Mouse (Mus musculus) embryonic facial prominence, embryonic 13.5 days (tissue): ENCODE data around the gene Gpi1. TPM values are rescaled to one million over a fixed set of nuclear protein-coding genes. Genes with fewer than 3 reads are reported as not detected.

Source experiments
- polyA plus RNA-seq: library from polyadenylated mRNA; unstranded; fragments of >200 nt; fragmentation: Nextera tagmentation; extraction: Ambion mirVana; gene quantifications from 2 replicates; pipeline ENCODE4 v1.2.1, GENCODE M21; 2015

Gpi1 gene
- polyA plus RNA-seq, 1 experiment from 2014 or later = 235 TPM

Other genes with a start within 250 kb of the Gpi1 start
- not detected in 2 replicates for gene Scgb2b27, start 216.4 kb downstream of the Gpi1 start, polyA plus RNA-seq
- not detected in 2 replicates for gene Scgb1b27, start 208.9 kb downstream of the Gpi1 start, polyA plus RNA-seq
- gene Scgb1b30, start 134.9 kb downstream of the Gpi1 start, polyA plus RNA-seq = not detected in 2 replicates
- 6.8 and 9.2 TPM in 2 replicates for gene Wtip, start 97.1 kb downstream of the Gpi1 start, polyA plus RNA-seq
- 226 and 239 TPM in 2 replicates for gene Uba2, start 60.7 kb downstream of the Gpi1 start, polyA plus RNA-seq
- gene Pdcd2l, start 33.7 kb downstream of the Gpi1 start, polyA plus RNA-seq = 59.4 and 70.0 TPM in 2 replicates
- not detected in 2 replicates for gene Gm6096, start 20.7 kb upstream of the Gpi1 start, polyA plus RNA-seq
- 22.3 and 23.6 TPM in 2 replicates for gene 4931406P16Rik, start 83.2 kb upstream of the Gpi1 start, polyA plus RNA-seq
- gene Lsm14a, start 163.0 kb upstream of the Gpi1 start, polyA plus RNA-seq = 96.6 and 98.6 TPM in 2 replicates